Mouse (Mus musculus) stomach, embryonic 14.5 days (tissue): ENCODE data around the gene 2310039H08Rik. TPM values are rescaled to one million over a fixed set of nuclear protein-coding genes. Genes with fewer than 3 reads are reported as not detected.
A peak's percentile ranks its signal among the peaks of the same experiment; 100 is the strongest.

Experiments used
- ATAC-seq: fragments of 200-750 bp; cut with Nextera tagmentation; 2 replicates; pipeline ENCODE4 v1.8.0; 2017; ENCODE audit warnings: low read depth, moderate TSS enrichment; ENCODE audit not compliant: insufficient number of reproducible peaks, insufficient read depth, low FRiP score
- H3K27ac ChIP-seq: fragments of 300-500 bp; sonication (generic); 2 replicates; pipeline ENCODE4 v1.5.1; 2014; ENCODE audit warnings: mild to moderate bottlenecking, low read length, moderate library complexity, mixed read lengths
- H3K27me3 ChIP-seq: fragments of 300-500 bp; sonication (generic); 2 replicates; pipeline ENCODE4 v1.6.1; 2014; ENCODE audit warnings: low read length, control low read depth, mixed read lengths; ENCODE audit not compliant: control insufficient read depth, insufficient read depth
- H3K36me3 ChIP-seq: fragments of 300-500 bp; sonication (generic); 2 replicates; pipeline ENCODE4 v1.6.1; 2014; ENCODE audit warnings: mild to moderate bottlenecking, control low read depth, low read length, moderate library complexity, mixed read lengths; ENCODE audit not compliant: control insufficient read depth, insufficient read depth
- H3K4me1 ChIP-seq: fragments of 300-500 bp; sonication (generic); 2 replicates; pipeline ENCODE4 v1.6.1; 2014; ENCODE audit warnings: low read length, control low read depth, mixed read lengths; ENCODE audit not compliant: control insufficient read depth, insufficient read depth
- H3K4me2 ChIP-seq: fragments of 300-500 bp; sonication (generic); replicated peaks from 2 replicates; pipeline ENCODE4 v1.6.1; 2014; ENCODE audit warnings: low read depth, low read length, control low read depth
- H3K4me3 ChIP-seq: fragments of 300-500 bp; sonication (generic); 2 replicates; pipeline ENCODE4 v1.5.1; 2014; ENCODE audit warnings: low read depth, low read length, control low read depth
- H3K9ac ChIP-seq: fragments of 300-500 bp; sonication (generic); replicated peaks from 2 replicates; pipeline ENCODE4 v1.6.1; 2014; ENCODE audit warnings: low read depth, mild to moderate bottlenecking, control low read depth, low read length, moderate library complexity, mixed read lengths
- H3K9me3 ChIP-seq: fragments of 300-500 bp; sonication (generic); 2 replicates; pipeline ENCODE4 v1.6.1; 2016; ENCODE audit warnings: low read depth, low read length, control low read depth; ENCODE audit not compliant: control insufficient read depth
- WGBS: fragments of 180-500 bp; shearing (Covaris S2); extraction: QIAGEN DNeasy Blood & Tissue Kit; methylation state at CpG from one replicate; pipeline ENCODE4 v1.1.7; 2014; 5-methylcytosine and 5-hydroxymethylcytosine counted together
- polyA plus RNA-seq: library from polyadenylated mRNA; unstranded; fragments of >200 nt; fragmentation: Nextera tagmentation; extraction: Ambion mirVana; gene quantifications from 2 replicates; pipeline ENCODE4 v1.2.1, GENCODE M21; 2014

Gene 2310039H08Rik
- polyA plus RNA-seq = 79.1 and 84.9 TPM in 2 replicates

GRCm38 (mm10) chr17:46772404-46773277 is at the start of gene 2310039H08Rik:
Gene 2310039H08Rik, plus strand, starts transcription at chr17:46772635.
- H3K27ac ChIP-seq = peak within 1 kb of the TSS; percentile 75
- H3K27me3 ChIP-seq = no peaks in the 10 kb centered on the region
- no peaks in the 10 kb centered on the region for H3K9me3 ChIP-seq
- no peaks in the 10 kb centered on the region for H3K4me1 ChIP-seq
- WGBS = under 1% methylated on average over 50 of the region's 50 CpGs
- peak within 1 kb of the TSS; percentile 64 for H3K4me2 ChIP-seq
- ATAC-seq = peak; percentile 88
- peak within 1 kb of the TSS; percentile 63 for H3K9ac ChIP-seq
- peaks cover 27% of the 10 kb centered on the region for H3K36me3 ChIP-seq
- peak within 1 kb of the TSS; percentile 71 for H3K4me3 ChIP-seq

- no peak for ATAC-seq
- Histone ChIP-seq H3K36me3 (peaks cover 10% of the 10 kb centered on the region; the same call in 1 of the 2 replicates), H3K9me3 (no peaks in the 10 kb centered on the region), H3K4me1 (no peaks in the 10 kb centered on the region), H3K27ac (no peak overlapping the region), H3K27me3 (0 out of 2 replicates have a peak, but pooled peaks cover 4% of the 10 kb centered on the region), H3K4me3 (no peak overlapping the region), H3K4me2 (no peak overlapping the region), H3K9ac (no peak overlapping the region)
- WGBS = 83% methylated on average over 15 of the region's 20 CpGs
Observed at GRCm38 (mm10) chr17:46724477-46725084, 47.9 kb upstream of the 2310039H08Rik start.

- Histone ChIP-seq H3K36me3 (peaks cover 10% of the 10 kb centered on the region; the same call in 1 of the 2 replicates), H3K4me3 (no peak overlapping the region), H3K9ac (no peak overlapping the region), H3K27me3 (0 out of 2 replicates have a peak, but pooled peaks cover 4% of the 10 kb centered on the region), H3K27ac (no peak overlapping the region), H3K9me3 (no peaks in the 10 kb centered on the region), H3K4me2 (no peak overlapping the region), H3K4me1 (no peaks in the 10 kb centered on the region)
- no peak for ATAC-seq
- WGBS = 49% methylated on average over 9 of the region's 9 CpGs
Observed at GRCm38 (mm10) chr17:46725273-46725672, 47.2 kb upstream of the 2310039H08Rik start.

- 0 out of 2 replicates have a peak, but pooled peaks cover 4% of the 10 kb centered on the region for H3K27me3 ChIP-seq
- H3K4me1 ChIP-seq = no peaks in the 10 kb centered on the region
- H3K4me3 ChIP-seq = no peak overlapping the region
- peaks cover 10% of the 10 kb centered on the region; the same call in 1 of the 2 replicates for H3K36me3 ChIP-seq
- WGBS = 94% methylated on average over 26 of the region's 26 CpGs
- no peak overlapping the region for H3K4me2 ChIP-seq
- H3K9ac ChIP-seq = no peak overlapping the region
- ATAC-seq = no peak
- no peaks in the 10 kb centered on the region for H3K9me3 ChIP-seq
- no peak overlapping the region for H3K27ac ChIP-seq
Observed at GRCm38 (mm10) chr17:46725731-46726645, 46.4 kb upstream of the 2310039H08Rik start.

GRCm38 (mm10) chr17:46727271-46727670 is 45.2 kb upstream of the 2310039H08Rik start:
- no peaks in the 10 kb centered on the region for H3K9me3 ChIP-seq
- no peak overlapping the region for H3K4me3 ChIP-seq
- 0 out of 2 replicates have a peak, but pooled peaks cover 4% of the 10 kb centered on the region for H3K27me3 ChIP-seq
- no peak overlapping the region for H3K4me2 ChIP-seq
- 87% methylated on average over 11 of the region's 11 CpGs for WGBS
- H3K36me3 ChIP-seq = peaks cover 7% of the 10 kb centered on the region; the same call in 1 of the 2 replicates
- no peak for ATAC-seq
- no peaks in the 10 kb centered on the region for H3K4me1 ChIP-seq
- H3K27ac ChIP-seq = no peak overlapping the region
- no peak overlapping the region for H3K9ac ChIP-seq

- 46% methylated on average over 6 of the region's 6 CpGs for WGBS
- Histone ChIP-seq H3K27me3 (0 out of 2 replicates have a peak, but pooled peaks cover 4% of the 10 kb centered on the region), H3K27ac (no peak overlapping the region), H3K36me3 (peaks cover 7% of the 10 kb centered on the region; the same call in 1 of the 2 replicates), H3K9ac (no peak overlapping the region), H3K4me3 (no peak overlapping the region), H3K4me1 (no peaks in the 10 kb centered on the region), H3K9me3 (no peaks in the 10 kb centered on the region), H3K4me2 (no peak overlapping the region)
- ATAC-seq = no peak
Observed at GRCm38 (mm10) chr17:46728021-46728420, 44.4 kb upstream of the 2310039H08Rik start.

- Histone ChIP-seq H3K9ac (no peak overlapping the region), H3K4me3 (0 out of 2 replicates have a peak overlapping the region, but pooled peaks have one; percentile 1), H3K27ac (no peak overlapping the region), H3K9me3 (no peaks in the 10 kb centered on the region), H3K4me1 (no peaks in the 10 kb centered on the region), H3K36me3 (peaks cover 4% of the 10 kb centered on the region; the same call in 1 of the 2 replicates), H3K27me3 (0 out of 2 replicates have a peak, but pooled peaks cover 4% of the 10 kb centered on the region), H3K4me2 (peak overlapping the region; percentile 24; the same call in 1 of the 2 replicates)
- 0 out of 2 replicates have a peak, but pooled peaks have one; percentile 2 for ATAC-seq
- WGBS = 43% methylated on average over 11 of the region's 11 CpGs
Observed at GRCm38 (mm10) chr17:46728496-46728895, 43.9 kb upstream of the 2310039H08Rik start.
